In the genomic region with DNA sequence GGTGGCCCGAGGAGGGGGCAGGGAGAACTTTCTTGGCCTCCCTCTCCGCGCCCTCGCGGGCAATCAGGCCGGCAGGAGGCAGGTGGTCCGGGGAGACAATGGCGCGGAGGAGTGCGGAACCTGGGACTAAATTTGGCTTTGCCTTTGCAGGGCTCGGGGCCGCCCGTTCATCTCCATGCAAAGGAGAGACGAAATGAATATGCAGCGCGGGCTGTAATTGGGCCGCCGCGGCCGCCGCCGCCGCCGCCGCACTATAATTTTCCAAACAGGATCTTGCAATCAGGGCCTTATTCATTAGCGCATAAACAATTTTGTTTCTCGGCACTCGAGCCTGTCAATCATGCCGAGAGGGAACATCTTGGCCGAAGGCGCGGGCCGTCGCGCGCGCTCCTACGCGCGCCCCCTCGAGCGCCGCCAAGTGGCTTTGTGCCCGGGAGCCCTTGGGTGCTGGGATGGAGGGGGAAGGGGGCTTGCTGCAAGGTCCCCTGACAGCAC, we compare ENCODE assay signal across 8 mouse cellular contexts. TPM values are rescaled to one million over a fixed set of nuclear protein-coding genes. Genes with fewer than 3 reads are reported as not detected.
A peak's percentile ranks its signal among the peaks of the same experiment; 100 is the strongest.
DNase-seq lines count a peak whose midpoint lies in the region; ATAC-seq and TF ChIP-seq lines count a peak whose summit lies in the region.

No protein-coding gene starts in this region.

- no peaks in the 10 kb centered on the region for H3K9me3 ChIP-seq in megakaryocyte, embryonic 14.5 days
- H3K9me3 ChIP-seq in forebrain, embryonic 10.5 days, result no peaks in the 10 kb centered on the region
- no peaks in the 10 kb centered on the region for H3K9me3 ChIP-seq in liver, postnatal 0 days (ENCODE audit: low read length)

- DNase-seq in forebrain, embryonic 10.5 days (ENCODE audit: extremely low spot score, low spot score), result peak; percentile 47
- DNase-seq in kidney, postnatal 10 days, result peak; percentile 47
- DNase-seq in liver, postnatal 0 days, result peak; percentile 24
- DNase-seq in right cerebral cortex, adult 18-20 months, result peak; percentile 58
- DNase-seq in gastrocnemius, postnatal 4 days (ENCODE audit: low spot score in 2 of 2), result no peak

- H3K27me3 ChIP-seq in megakaryocyte, embryonic 14.5 days (replicated peaks), result peaks cover 63% of the 10 kb centered on the region
- H3K27me3 ChIP-seq in forebrain, embryonic 10.5 days (ENCODE audit: poor library complexity, severe bottlenecking), result peaks cover 40% of the 10 kb centered on the region
- peaks cover 28% of the 10 kb centered on the region for H3K27me3 ChIP-seq in liver, postnatal 0 days (ENCODE audit: insufficient read depth, low read length)

- peak overlapping the region; percentile 89 for H3K4me3 ChIP-seq in megakaryocyte, embryonic 14.5 days (replicated peaks)
- peak overlapping the region; percentile 59 for H3K4me3 ChIP-seq in forebrain, embryonic 10.5 days
- H3K4me3 ChIP-seq in liver, postnatal 0 days (ENCODE audit: low read depth, low read length), result peak overlapping the region; percentile 40

- H3K4me2 ChIP-seq in liver, postnatal 0 days (ENCODE audit: low read depth, low read length), result peak overlapping the region; percentile 69

- ATAC-seq in megakaryocyte, adult 5-6 weeks (ENCODE audit: poor library complexity, severe bottlenecking), result no peak
- no peak for ATAC-seq in liver, postnatal 0 days
- no peak for ATAC-seq in cerebellum, adult (ENCODE audit: insufficient number of reproducible peaks, low FRiP score, low TSS enrichment)

- 0 out of 2 replicates have a peak, but pooled peaks have one; percentile 26 for TF ChIP-seq CTCF in liver, postnatal 0 days (IDR thresholded peaks at IDR 0.05; ENCODE audit: low read depth)

- H3K9ac ChIP-seq in liver, postnatal 0 days (replicated peaks), result no peak overlapping the region

- H3K4me1 ChIP-seq in megakaryocyte, embryonic 14.5 days, result peaks cover 30% of the 10 kb centered on the region
- H3K4me1 ChIP-seq in forebrain, embryonic 10.5 days, result peaks cover 19% of the 10 kb centered on the region
- H3K4me1 ChIP-seq in liver, postnatal 0 days (ENCODE audit: insufficient read depth), result peaks cover 4% of the 10 kb centered on the region

- peak overlapping the region; percentile 76 for H3K27ac ChIP-seq in forebrain, embryonic 10.5 days
- H3K27ac ChIP-seq in liver, postnatal 0 days (ENCODE audit: low read depth), result no peak overlapping the region

- H3K36me3 ChIP-seq in megakaryocyte, embryonic 14.5 days (replicated peaks; ENCODE audit: low read length), result no peaks in the 10 kb centered on the region
- H3K36me3 ChIP-seq in forebrain, embryonic 10.5 days (replicated peaks), result no peaks in the 10 kb centered on the region
- no peaks in the 10 kb centered on the region for H3K36me3 ChIP-seq in liver, postnatal 0 days (replicated peaks; ENCODE audit: insufficient read depth, low read length)

- under 1% methylated on average over 44 of the region's 44 CpGs for WGBS in forebrain, embryonic 10.5 days
- WGBS in liver, postnatal 0 days (ENCODE audit: insufficient replicate concordance), result 2% methylated on average over 41 of the region's 44 CpGs

- TF ChIP-seq EP300 in liver, postnatal 0 days (IDR thresholded peaks at IDR 0.05; ENCODE audit: low read depth), result no peak

RNA-seq across cellular contexts. Expression of gene Ttll11, which starts 31.7 kb away (rescaled TPM):
- 47.0 and 64.8 TPM in 2 replicates for polyA plus RNA-seq in megakaryocyte, embryonic 14.5 days (2012; ENCODE audit: insufficient read depth, low replicate concordance)
- not detected in 2 replicates for total RNA-seq in megakaryocyte, adult 5-6 weeks (2015)
- 0.48 TPM in 1 of 2 replicates, not detected in the other for total RNA-seq in megakaryocyte, adult 5-6 weeks (2017)
- 0.75 and 0.95 TPM in 2 replicates for polyA plus RNA-seq in forebrain, embryonic 10.5 days (2016; fragmentation: Nextera tagmentation; extraction: Ambion mirVana)
- 1.1 and 1.7 TPM in 2 replicates for polyA plus RNA-seq in liver, postnatal 0 days (2015; fragmentation: Nextera tagmentation; extraction: Ambion mirVana)
- 1 to 10 TPM; 3.4 to 5.8 TPM for total RNA-seq in gastrocnemius, postnatal 4 days (2021)

RNA-seq across cellular contexts. Expression of gene Ndufa8, which starts 37.8 kb away (rescaled TPM):
- 30.0 and 76.6 TPM in 2 replicates for polyA plus RNA-seq in megakaryocyte, embryonic 14.5 days (2012; ENCODE audit: insufficient read depth, low replicate concordance)
- 87.6 and 88.1 TPM in 2 replicates for total RNA-seq in megakaryocyte, adult 5-6 weeks (2015)
- total RNA-seq in megakaryocyte, adult 5-6 weeks (2017), result 35.7 and 48.5 TPM in 2 replicates
- polyA plus RNA-seq in forebrain, embryonic 10.5 days (2016; fragmentation: Nextera tagmentation; extraction: Ambion mirVana), result 189 and 195 TPM in 2 replicates
- 241 and 253 TPM in 2 replicates for polyA plus RNA-seq in liver, postnatal 0 days (2015; fragmentation: Nextera tagmentation; extraction: Ambion mirVana)
- total RNA-seq in gastrocnemius, postnatal 4 days (2021), result 100 to 1,000 TPM; 249 to 250 TPM

RNA-seq across cellular contexts. Expression of gene Morn5, which starts 37.9 kb away (rescaled TPM):
- polyA plus RNA-seq in megakaryocyte, embryonic 14.5 days (2012; ENCODE audit: insufficient read depth, low replicate concordance), result not detected in 2 replicates
- 0.25 TPM in 1 of 2 replicates, not detected in the other for total RNA-seq in megakaryocyte, adult 5-6 weeks (2015)
- total RNA-seq in megakaryocyte, adult 5-6 weeks (2017), result not detected in 2 replicates
- 0.56 TPM in 1 of 2 replicates, not detected in the other for polyA plus RNA-seq in forebrain, embryonic 10.5 days (2016; fragmentation: Nextera tagmentation; extraction: Ambion mirVana)
- polyA plus RNA-seq in liver, postnatal 0 days (2015; fragmentation: Nextera tagmentation; extraction: Ambion mirVana), result not detected in 2 replicates
- total RNA-seq in gastrocnemius, postnatal 4 days (2021), result not detected

Comparison
In these comparisons a context has a peak if more than half of its experiments do, and no peak if none do; other contexts are left out.
1. DNase-seq: peak in forebrain, embryonic 10.5 days (single experiment), kidney, postnatal 10 days (single experiment), liver, postnatal 0 days (single experiment) and right cerebral cortex, adult 18-20 months (single experiment); none in gastrocnemius, postnatal 4 days (0 of 2).
2. RNA of gene Ttll11, which starts 31.7 kb away (polyA plus RNA-seq): 47.0 to 64.8 TPM in megakaryocyte, embryonic 14.5 days; 1.1 to 1.7 TPM in liver, postnatal 0 days and 0.75 to 0.95 TPM in forebrain, embryonic 10.5 days; every median in the first group is over 10 times any median in the second.
3. Peak in every context shown above with its lines, with median percentiles within 50 percentile points of each other: H3K4me3 ChIP-seq.